Mouse (Mus musculus) C3H10T1/2 (cell line): Measurements from ENCODE around the gene Ms4a10. TPM values are rescaled to one million over a fixed set of nuclear protein-coding genes. Genes with fewer than 3 reads are reported as not detected.

Experiments used
- polyA plus RNA-seq, 2 experiments: library from polyadenylated mRNA; unstranded; fragments of >200 nt; fragmentation: generic; extraction: Trizol; gene quantifications; one replicate each; pipeline ENCODE4 v1.2.1; 2012; ENCODE audit warnings: missing spikeins in 2 of 2

Ms4a10 gene
- not detected for polyA plus RNA-seq

GRCm38 (mm10) chr19:10974238-10974865 is at the start of gene Ms4a10:
Gene Ms4a10, minus strand, starts transcription at chr19:10974670.

GRCm38 (mm10) chr19:11017891-11018290 is 43.4 kb upstream of the Ms4a10 start, which contains the start of gene Ms4a18:
Gene Ms4a18, minus strand, starts transcription at chr19:11018031.

GRCm38 (mm10) chr19:10993150-10993549 is 18.7 kb upstream of the Ms4a10 start, which contains the start of gene Ms4a15:
Gene Ms4a15, minus strand, starts transcription at chr19:10993250.

GRCm38 (mm10) chr19:10949112-10949511 is 25.4 kb downstream of the Ms4a10 start, which contains the start of gene Ccdc86:
Gene Ccdc86, minus strand, starts transcription at chr19:10949266.

GRCm38 (mm10) chr19:10937110-10937563 is 37.3 kb downstream of the Ms4a10 start, which contains the start of gene Ptgdr2:
Gene Ptgdr2, plus strand, starts transcription at chr19:10937160.

GRCm38 (mm10) chr19:10920532-10920931 is 53.9 kb downstream of the Ms4a10 start, which contains the start of gene Zp1:
Gene Zp1, minus strand, starts transcription at chr19:10920632.

Other genes with a start within 250 kb of the Ms4a10 start
- under 1 TPM in 1 of 2 experiments, not detected in 1; 0.05 TPM for gene Cd5, start 235.7 kb downstream of the Ms4a10 start, polyA plus RNA-seq
- not detected for gene Cd6, start 144.6 kb downstream of the Ms4a10 start, polyA plus RNA-seq
- gene Slc15a3, start 134.9 kb downstream of the Ms4a10 start, polyA plus RNA-seq = under 1 TPM; 0.14 to 0.30 TPM
- 10 to 100 TPM; 29.2 to 92.3 TPM for gene Tmem132a, start 104.7 kb downstream of the Ms4a10 start, polyA plus RNA-seq
- 100 to 1,000 TPM in 1 of 2 experiments, 10 to 100 TPM in 1; 86.0 to 103 TPM for gene Tmem109, start 92.7 kb downstream of the Ms4a10 start, polyA plus RNA-seq
- 100 to 1,000 TPM; 204 to 245 TPM for gene Prpf19, start 79.4 kb downstream of the Ms4a10 start, polyA plus RNA-seq
- gene Zp1, start 54.0 kb downstream of the Ms4a10 start, polyA plus RNA-seq = under 1 TPM in 1 of 2 experiments, not detected in 1; 0.17 TPM
- gene Ptgdr2, start 37.5 kb downstream of the Ms4a10 start, polyA plus RNA-seq = under 1 TPM; 0.01 to 0.06 TPM
- gene Ccdc86, start 25.4 kb downstream of the Ms4a10 start, polyA plus RNA-seq = 10 to 100 TPM; 12.0 to 31.9 TPM
- gene Ms4a15, start 18.6 kb upstream of the Ms4a10 start, polyA plus RNA-seq = not detected
- not detected for gene Ms4a18, start 43.4 kb upstream of the Ms4a10 start, polyA plus RNA-seq
- not detected for gene Ms4a8a, start 106.4 kb upstream of the Ms4a10 start, polyA plus RNA-seq
- gene 1700017D01Rik, start 156.2 kb upstream of the Ms4a10 start, polyA plus RNA-seq = not detected
- gene 1700025F22Rik, start 190.7 kb upstream of the Ms4a10 start, polyA plus RNA-seq = not detected
- gene Ms4a13, start 222.1 kb upstream of the Ms4a10 start, polyA plus RNA-seq = not detected